Mouse (Mus musculus): ENCODE data around the gene Map3k6. TPM values are rescaled to one million over a fixed set of nuclear protein-coding genes. Genes with fewer than 3 reads are reported as not detected.

The Map3k6 gene
- polyA plus RNA-seq, 1 experiment from 2014 or later = 1.8 TPM

DNA sequence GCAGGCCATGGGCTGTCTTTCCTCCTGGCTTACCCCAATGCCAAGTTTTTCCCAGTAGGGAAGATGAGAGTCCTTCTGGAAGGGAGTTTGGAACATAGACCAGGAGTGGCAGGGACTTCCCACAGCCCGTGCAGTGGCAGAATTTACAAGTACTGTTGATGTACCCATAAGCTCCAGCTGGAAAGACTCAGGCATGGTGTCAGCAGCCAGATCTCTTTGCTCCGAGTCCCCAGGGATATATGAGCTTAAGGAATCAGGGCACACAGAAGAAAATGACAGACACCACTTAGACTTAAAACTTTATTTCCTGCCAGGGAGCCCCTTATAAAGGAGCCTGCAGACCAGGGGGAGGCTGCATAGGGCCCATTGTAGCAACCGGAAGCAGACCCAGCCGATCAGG, 25.1 kb downstream of the Map3k6 start:
- Histone ChIP-seq H3K4me2 (replicated peaks; ENCODE audit: low read depth) (no peak overlapping the region), H3K4me1 (replicated peaks; ENCODE audit: control insufficient read depth, insufficient read depth, low read length) (no peaks in the 10 kb centered on the region), H3K9ac (ENCODE audit: low read depth, low read length) (no peak overlapping the region), H3K9me3 (ENCODE audit: control insufficient read depth) (no peaks in the 10 kb centered on the region), H3K36me3 (ENCODE audit: control insufficient read depth, insufficient read depth) (peaks cover 59% of the 10 kb centered on the region), H3K27me3 (replicated peaks; ENCODE audit: control insufficient read depth, insufficient read depth, low read length) (no peaks in the 10 kb centered on the region), H3K27ac (ENCODE audit: low read depth, low read length) (no peak overlapping the region), H3K4me3 (ENCODE audit: low read depth, low read length) (no peak overlapping the region)
- no peak for ATAC-seq
- WGBS = 71% methylated on average over 4 of the region's 4 CpGs
- no peak for TF ChIP-seq CTCF (IDR thresholded peaks at IDR 0.05; ENCODE audit: low read depth)

DNA sequence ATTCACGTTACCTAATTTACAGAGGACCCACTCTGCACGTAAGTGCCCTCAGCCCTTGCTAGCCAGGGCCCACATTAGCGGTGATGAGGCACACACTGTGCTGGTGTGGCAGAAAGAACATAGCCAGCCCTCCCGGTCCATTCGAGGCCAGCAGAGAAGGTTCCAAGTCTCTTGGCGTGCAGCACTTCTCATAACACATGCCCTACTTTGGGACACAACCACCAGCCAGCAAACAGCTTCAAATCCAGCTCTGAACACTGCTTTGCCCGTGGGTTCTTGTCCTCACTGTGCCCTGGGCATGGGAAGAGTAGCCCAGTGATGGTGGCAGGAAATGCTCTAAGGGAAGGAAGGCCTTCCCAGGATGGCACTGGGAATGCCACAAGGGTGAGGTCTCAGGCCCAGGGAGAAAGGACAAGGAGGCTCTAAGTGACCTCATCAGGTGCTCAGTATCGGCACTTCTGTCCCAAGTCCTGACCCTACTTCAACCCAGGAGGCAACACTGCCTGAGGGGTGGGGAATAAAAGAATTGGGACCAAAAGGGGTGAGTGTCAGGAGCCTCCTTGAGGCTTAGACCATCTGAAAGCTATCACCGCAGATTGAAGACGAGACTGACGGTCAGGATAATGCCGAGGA, 25.7 kb downstream of the Map3k6 start:
- Histone ChIP-seq H3K4me2 (replicated peaks; ENCODE audit: low read depth) (no peak overlapping the region), H3K27me3 (replicated peaks; ENCODE audit: control insufficient read depth, insufficient read depth, low read length) (no peaks in the 10 kb centered on the region), H3K9me3 (ENCODE audit: control insufficient read depth) (no peaks in the 10 kb centered on the region), H3K9ac (ENCODE audit: low read depth, low read length) (no peak overlapping the region), H3K27ac (ENCODE audit: low read depth, low read length) (no peak overlapping the region), H3K4me3 (ENCODE audit: low read depth, low read length) (no peak overlapping the region), H3K4me1 (replicated peaks; ENCODE audit: control insufficient read depth, insufficient read depth, low read length) (no peaks in the 10 kb centered on the region), H3K36me3 (ENCODE audit: control insufficient read depth, insufficient read depth) (peaks cover 60% of the 10 kb centered on the region)
- no peak for TF ChIP-seq CTCF (IDR thresholded peaks at IDR 0.05; ENCODE audit: low read depth)
- ATAC-seq = no peak
- 89% methylated on average over 12 of the region's 12 CpGs for WGBS

DNA sequence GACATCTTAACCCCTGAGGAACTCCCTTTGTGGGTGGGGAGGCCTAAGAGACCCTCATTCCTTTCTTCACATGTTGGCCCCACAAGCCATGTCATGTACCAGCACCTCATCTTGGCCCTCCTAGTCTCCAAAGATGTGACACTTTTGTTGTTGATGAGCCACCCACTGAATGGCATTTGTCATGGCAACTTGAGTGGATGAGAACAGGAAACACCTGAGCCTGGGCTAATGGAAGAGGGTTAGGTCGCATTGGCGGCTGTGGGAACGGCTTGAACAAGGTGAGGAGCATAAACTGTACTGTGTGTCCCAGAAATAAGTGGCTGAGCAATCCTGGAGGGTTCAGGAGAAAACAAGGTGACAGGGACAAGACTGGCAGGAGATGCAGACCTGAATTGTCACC, 28.3 kb downstream of the Map3k6 start:
- Histone ChIP-seq H3K4me2 (replicated peaks; ENCODE audit: low read depth) (no peak overlapping the region), H3K4me3 (ENCODE audit: low read depth, low read length) (no peak overlapping the region), H3K9ac (ENCODE audit: low read depth, low read length) (no peak overlapping the region), H3K4me1 (replicated peaks; ENCODE audit: control insufficient read depth, insufficient read depth, low read length) (no peaks in the 10 kb centered on the region), H3K27me3 (replicated peaks; ENCODE audit: control insufficient read depth, insufficient read depth, low read length) (no peaks in the 10 kb centered on the region), H3K27ac (ENCODE audit: low read depth, low read length) (no peak overlapping the region), H3K36me3 (ENCODE audit: control insufficient read depth, insufficient read depth) (peaks cover 60% of the 10 kb centered on the region), H3K9me3 (ENCODE audit: control insufficient read depth) (no peaks in the 10 kb centered on the region)
- TF ChIP-seq CTCF (IDR thresholded peaks at IDR 0.05; ENCODE audit: low read depth) = no peak
- 75% methylated on average over 3 of the region's 3 CpGs for WGBS
- ATAC-seq = no peak

GRCm38 (mm10) chr4:133269596-133269995, 29.0 kb downstream of the Map3k6 start:
- peak overlapping the region; percentile 30 for H3K27ac ChIP-seq (ENCODE audit: low read depth, low read length)
- H3K36me3 ChIP-seq (ENCODE audit: control insufficient read depth, insufficient read depth) = peaks cover 63% of the 10 kb centered on the region

GRCm38 (mm10) chr4:133270929-133271328, 30.3 kb downstream of the Map3k6 start:
- no peaks in the 10 kb centered on the region for H3K4me1 ChIP-seq (replicated peaks; ENCODE audit: control insufficient read depth, insufficient read depth, low read length)
- ATAC-seq = no peak
- H3K27ac ChIP-seq (ENCODE audit: low read depth, low read length) = no peak overlapping the region
- no peak overlapping the region for H3K4me2 ChIP-seq (replicated peaks; ENCODE audit: low read depth)
- H3K27me3 ChIP-seq (replicated peaks; ENCODE audit: control insufficient read depth, insufficient read depth, low read length) = no peaks in the 10 kb centered on the region
- TF ChIP-seq CTCF (IDR thresholded peaks at IDR 0.05; ENCODE audit: low read depth) = no peak
- no peaks in the 10 kb centered on the region for H3K9me3 ChIP-seq (ENCODE audit: control insufficient read depth)
- WGBS = 90% methylated on average over 9 of the region's 9 CpGs
- H3K36me3 ChIP-seq (ENCODE audit: control insufficient read depth, insufficient read depth) = peaks cover 57% of the 10 kb centered on the region
- no peak overlapping the region for H3K9ac ChIP-seq (ENCODE audit: low read depth, low read length)
- H3K4me3 ChIP-seq (ENCODE audit: low read depth, low read length) = no peak overlapping the region

More at GRCm38 (mm10) chr4:133269596-133269995, 29.0 kb downstream of the Map3k6 start:
- WGBS = 88% methylated on average over 3 of the region's 3 CpGs
- H3K4me3 ChIP-seq (ENCODE audit: low read depth, low read length) = no peak overlapping the region
- no peak overlapping the region for H3K9ac ChIP-seq (ENCODE audit: low read depth, low read length)
- no peaks in the 10 kb centered on the region for H3K9me3 ChIP-seq (ENCODE audit: control insufficient read depth)
- H3K27me3 ChIP-seq (replicated peaks; ENCODE audit: control insufficient read depth, insufficient read depth, low read length) = no peaks in the 10 kb centered on the region
- TF ChIP-seq CTCF (IDR thresholded peaks at IDR 0.05; ENCODE audit: low read depth) = no peak
- no peaks in the 10 kb centered on the region for H3K4me1 ChIP-seq (replicated peaks; ENCODE audit: control insufficient read depth, insufficient read depth, low read length)
- H3K4me2 ChIP-seq (replicated peaks; ENCODE audit: low read depth) = no peak overlapping the region
- no peak for ATAC-seq

- peak; percentile 96 for ATAC-seq
- no peaks in the 10 kb centered on the region for H3K9me3 ChIP-seq (ENCODE audit: control insufficient read depth)
Observed at GRCm38 (mm10) chr4:133277104-133278026, 36.7 kb downstream of the Map3k6 start, which contains the start of gene Tmem222. TSS of gene Tmem222 (minus strand) at chr4:133277792.

More at GRCm38 (mm10) chr4:133277104-133278026, 36.7 kb downstream of the Map3k6 start, which contains the start of gene Tmem222:
- H3K4me1 ChIP-seq (replicated peaks; ENCODE audit: control insufficient read depth, insufficient read depth, low read length) = 0 out of 2 replicates have a peak, but pooled peaks cover 3% of the 10 kb centered on the region
- TF ChIP-seq CTCF (IDR thresholded peaks at IDR 0.05; ENCODE audit: low read depth) = no peak
- peak within 1 kb of the TSS; percentile 87 for H3K27ac ChIP-seq (ENCODE audit: low read depth, low read length)
- H3K9ac ChIP-seq (ENCODE audit: low read depth, low read length) = peak within 1 kb of the TSS; percentile 74
- under 1% methylated on average over 73 of the region's 73 CpGs for WGBS
- H3K27me3 ChIP-seq (replicated peaks; ENCODE audit: control insufficient read depth, insufficient read depth, low read length) = no peaks in the 10 kb centered on the region
- peak within 1 kb of the TSS; percentile 74 for H3K4me3 ChIP-seq (ENCODE audit: low read depth, low read length)
- peak within 1 kb of the TSS; percentile 89 for H3K4me2 ChIP-seq (replicated peaks; ENCODE audit: low read depth)
- peaks cover 10% of the 10 kb centered on the region; the same call in 1 of the 2 replicates for H3K36me3 ChIP-seq (ENCODE audit: control insufficient read depth, insufficient read depth)
